Mouse (Mus musculus) kidney, postnatal 0 days (tissue): ENCODE data around the gene Ttll2. TPM values are rescaled to one million over a fixed set of nuclear protein-coding genes. Genes with fewer than 3 reads are reported as not detected.
"Not testable (repeated sequence)": the region's sequence is repeated elsewhere in the genome, so short reads cannot be mapped to it uniquely, and the experiment has no call there.

ENCODE experiments used
- ATAC-seq: fragments of 200-750 bp; cut with Nextera tagmentation; replicated peaks from 2 replicates; pipeline ENCODE4 v1.8.0; 2017; ENCODE audit warnings: low read depth, moderate number of reproducible peaks, moderate TSS enrichment, moderate library complexity; ENCODE audit not compliant: low FRiP score
- DNase-seq: peaks from one replicate; pipeline ENCODE4 v3.0.0-alpha.2; 2016; ENCODE audit warnings: low spot score
- H3K27ac ChIP-seq: fragments of 300-500 bp; sonication (generic); 2 replicates; pipeline ENCODE4 v1.5.1; 2014; ENCODE audit warnings: mild to moderate bottlenecking
- H3K27me3 ChIP-seq: fragments of 300-500 bp; sonication (generic); 2 replicates; pipeline ENCODE4 v1.6.1; 2014; ENCODE audit warnings: low read length, mixed read lengths; ENCODE audit not compliant: insufficient read depth
- H3K36me3 ChIP-seq: fragments of 300-500 bp; sonication (generic); 2 replicates; pipeline ENCODE4 v1.6.1; 2014; ENCODE audit warnings: low read length, mixed read lengths; ENCODE audit not compliant: insufficient read depth
- H3K4me1 ChIP-seq: fragments of 300-500 bp; sonication (generic); replicated peaks from 2 replicates; pipeline ENCODE4 v1.6.1; 2014; ENCODE audit warnings: antibody characterized with exemption, low read length, mixed read lengths; ENCODE audit not compliant: insufficient read depth
- H3K4me2 ChIP-seq: fragments of 300-500 bp; sonication (generic); 2 replicates; pipeline ENCODE4 v1.6.1; 2014; ENCODE audit warnings: mild to moderate bottlenecking, low read length, moderate library complexity, mixed read lengths
- H3K4me3 ChIP-seq: fragments of 300-500 bp; sonication (generic); replicated peaks from 2 replicates; pipeline ENCODE4 v1.5.1; 2014; ENCODE audit warnings: low read depth, low read length
- H3K9ac ChIP-seq: fragments of 300-500 bp; sonication (generic); 2 replicates; pipeline ENCODE4 v1.6.1; 2014; ENCODE audit warnings: low read depth, low read length
- H3K9me3 ChIP-seq: fragments of 300-500 bp; sonication (generic); replicated peaks from 2 replicates; pipeline ENCODE4 v1.6.1; 2016; ENCODE audit warnings: low read length, inconsistent platforms, mixed read lengths
- CTCF ChIP-seq: IDR thresholded peaks from 2 replicates; pipeline ENCODE4 v1.5.1; 2016; ENCODE audit warnings: antibody characterized with exemption, low read depth, mild to moderate bottlenecking, moderate library complexity
- WGBS: fragments of 180-500 bp; shearing (Covaris S2); extraction: QIAGEN DNeasy Blood & Tissue Kit; methylation state at CpG from one replicate; pipeline ENCODE4 v1.1.7; 2014; 5-methylcytosine and 5-hydroxymethylcytosine counted together
- polyA plus RNA-seq: library from polyadenylated mRNA; unstranded; fragments of >200 nt; fragmentation: Nextera tagmentation; extraction: Ambion mirVana; gene quantifications from 2 replicates; pipeline ENCODE4 v1.2.1, GENCODE M21; 2015

Ttll2 gene
- polyA plus RNA-seq, 1 experiment from 2014 or later: not detected

GRCm38 (mm10) chr17:7324346-7324745 is 28.1 kb downstream of the Ttll2 start, which contains the start of gene Tcp10a:
Gene Tcp10a, plus strand, starts transcription at chr17:7324646.
- ATAC-seq, H3K27me3 ChIP-seq, H3K9me3 ChIP-seq, H3K4me3 ChIP-seq, DNase-seq, H3K27ac ChIP-seq, H3K4me2 ChIP-seq, H3K4me1 ChIP-seq, H3K36me3 ChIP-seq, H3K9ac ChIP-seq: not testable (repeated sequence)
- 90% methylated on average over 3 of the region's 5 CpGs for WGBS

- H3K27ac ChIP-seq, H3K4me3 ChIP-seq, DNase-seq, ATAC-seq, H3K27me3 ChIP-seq, H3K9me3 ChIP-seq, H3K4me1 ChIP-seq, H3K9ac ChIP-seq, H3K36me3 ChIP-seq, H3K4me2 ChIP-seq: not testable (repeated sequence)
- WGBS: 81% methylated on average over 6 of the region's 6 CpGs
These were observed 32.7 kb downstream of the Ttll2 start for GRCm38 (mm10) chr17:7319789-7320188.

- not testable (repeated sequence) for DNase-seq, H3K4me3 ChIP-seq, H3K4me1 ChIP-seq, H3K4me2 ChIP-seq, H3K27me3 ChIP-seq, H3K9ac ChIP-seq, H3K9me3 ChIP-seq, H3K27ac ChIP-seq, ATAC-seq, H3K36me3 ChIP-seq
- 80% methylated on average over 5 of the region's 8 CpGs for WGBS
These were observed 36.7 kb downstream of the Ttll2 start for GRCm38 (mm10) chr17:7315693-7316382.

GRCm38 (mm10) chr17:7306278-7307196 is 46.0 kb downstream of the Ttll2 start:
- H3K4me1 ChIP-seq, H3K27ac ChIP-seq, H3K4me2 ChIP-seq, H3K4me3 ChIP-seq, H3K9me3 ChIP-seq, H3K36me3 ChIP-seq, H3K9ac ChIP-seq, DNase-seq, H3K27me3 ChIP-seq: not testable (repeated sequence)
- TF ChIP-seq CTCF: peak; percentile 64
- WGBS: 56% methylated on average over 8 of the region's 8 CpGs
- peak; percentile 74; the same call in 1 of the 2 replicates for ATAC-seq

Other genes with a start within 250 kb of the Ttll2 start
- gene Rps6ka2, start 182.6 kb downstream of the Ttll2 start, polyA plus RNA-seq: 8.4 and 8.8 TPM in 2 replicates
- not detected in 2 replicates for gene Tcp10a, start 28.1 kb downstream of the Ttll2 start, polyA plus RNA-seq
- not detected in 2 replicates for gene Gm49630, start 19.3 kb upstream of the Ttll2 start, polyA plus RNA-seq
- gene Unc93a2, start 32.8 kb upstream of the Ttll2 start, polyA plus RNA-seq: not detected in 2 replicates